Mouse (Mus musculus): ENCODE results near the gene Hs3st3a1. TPM values are rescaled to one million over a fixed set of nuclear protein-coding genes. Genes with fewer than 3 reads are reported as not detected.

Gene Hs3st3a1
- total RNA-seq, 2 experiments from 2014 or later, result 0.18 to 0.36 TPM

DNA sequence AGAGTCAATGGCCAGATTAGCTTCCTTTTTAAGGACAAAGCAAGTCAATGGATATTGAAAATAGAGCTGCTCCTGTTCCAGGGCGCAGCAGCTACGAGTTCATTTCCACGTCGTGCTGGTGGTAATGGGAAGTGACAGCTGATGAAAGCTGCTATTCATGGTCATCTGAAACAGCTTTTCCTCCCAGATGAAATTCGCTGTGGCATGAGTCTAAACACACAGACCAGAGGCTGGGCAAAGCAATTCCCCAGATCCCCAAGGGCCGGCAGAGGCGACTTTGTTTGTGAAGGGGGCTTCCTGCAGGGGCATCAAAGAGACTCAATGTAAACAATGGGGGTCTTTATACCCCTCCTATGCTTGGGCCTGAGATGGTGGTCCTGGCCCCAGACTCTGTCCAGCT, 114.2 kb downstream of the Hs3st3a1 start:
- no peak for DNase-seq (ENCODE audit: low spot score in 2 of 2)

DNA sequence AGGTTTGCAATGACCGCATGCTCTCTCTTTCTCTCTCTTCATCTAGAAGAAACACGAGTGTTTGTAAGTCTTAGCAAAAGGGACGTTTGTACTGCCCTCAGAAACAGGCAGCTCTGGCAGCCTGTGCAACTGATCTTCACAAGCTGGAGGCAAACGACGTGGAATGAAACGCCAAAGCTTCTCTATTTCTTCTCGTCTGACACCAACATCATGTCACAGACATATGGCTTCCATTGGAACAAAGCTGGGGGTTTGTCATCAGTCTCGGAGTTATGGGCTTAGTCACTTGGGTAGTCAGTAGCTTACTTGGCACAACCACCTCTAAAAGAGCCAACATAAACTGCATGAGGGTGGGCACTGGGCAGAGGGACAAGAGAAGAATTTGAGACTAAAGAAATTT, 114.8 kb downstream of the Hs3st3a1 start:
- peak in 1 of 2 experiments; percentile 5 for DNase-seq (ENCODE audit: low spot score in 2 of 2)

DNA sequence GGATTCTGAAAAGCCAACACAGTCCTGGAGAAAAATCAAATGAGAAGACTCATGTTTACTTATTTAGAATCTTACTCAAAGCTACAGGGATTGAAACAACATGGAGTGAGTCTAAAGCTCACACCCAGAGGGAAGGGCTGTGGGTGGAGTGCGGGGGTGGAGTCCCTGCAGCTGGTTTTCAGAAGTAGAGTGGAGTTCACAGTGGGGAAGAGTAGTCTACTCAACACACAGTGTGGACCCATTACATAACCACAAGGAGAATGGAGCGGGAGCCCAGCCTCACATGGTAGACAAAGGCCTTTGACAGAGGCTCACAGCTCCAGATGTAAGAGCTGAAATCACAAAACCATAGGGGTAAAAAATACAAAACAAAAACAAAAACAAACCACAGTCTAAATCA, 123.2 kb downstream of the Hs3st3a1 start:
- no peak for DNase-seq (ENCODE audit: low spot score in 2 of 2)

DNA sequence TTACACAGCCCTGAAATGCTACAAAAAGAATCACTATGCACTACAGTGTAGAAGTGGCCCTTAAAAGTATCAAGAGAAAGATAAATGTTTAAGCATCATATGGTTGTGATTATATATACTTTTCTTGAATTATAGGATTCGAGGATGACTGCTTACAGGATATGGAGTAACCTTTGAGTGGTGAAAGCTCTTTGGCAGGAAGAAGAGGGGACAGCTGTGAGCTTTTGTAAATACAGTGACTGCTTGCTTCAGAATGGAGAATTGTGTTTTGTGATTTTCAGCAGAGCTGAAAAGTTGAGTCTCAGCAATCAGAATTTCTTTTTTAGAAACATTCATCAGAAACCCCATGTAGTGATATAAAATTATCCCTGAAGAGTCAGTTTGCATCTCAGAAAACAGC, 124.3 kb downstream of the Hs3st3a1 start:
- no peak for DNase-seq (ENCODE audit: low spot score in 2 of 2)

DNA sequence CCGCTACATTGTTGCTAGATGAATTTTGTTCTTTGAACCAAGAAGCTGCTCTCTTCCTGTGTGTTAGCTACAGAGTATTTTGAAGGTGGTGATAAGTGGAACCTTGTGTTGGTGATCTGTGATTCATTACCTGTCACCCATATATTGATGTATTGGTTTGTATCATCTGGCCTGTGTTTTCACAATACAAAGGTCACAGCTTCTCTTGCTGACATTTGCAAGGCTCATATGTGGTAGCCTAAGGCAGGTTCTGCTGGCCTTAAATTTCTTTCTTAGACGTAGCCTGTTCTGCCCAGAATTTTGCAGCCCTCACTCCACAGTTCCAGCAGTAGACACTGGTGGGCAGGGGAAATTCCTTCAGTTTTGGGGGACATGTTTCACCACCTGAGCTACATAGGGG, 125.3 kb downstream of the Hs3st3a1 start:
- DNase-seq (ENCODE audit: low spot score in 2 of 2), result no peak

DNA sequence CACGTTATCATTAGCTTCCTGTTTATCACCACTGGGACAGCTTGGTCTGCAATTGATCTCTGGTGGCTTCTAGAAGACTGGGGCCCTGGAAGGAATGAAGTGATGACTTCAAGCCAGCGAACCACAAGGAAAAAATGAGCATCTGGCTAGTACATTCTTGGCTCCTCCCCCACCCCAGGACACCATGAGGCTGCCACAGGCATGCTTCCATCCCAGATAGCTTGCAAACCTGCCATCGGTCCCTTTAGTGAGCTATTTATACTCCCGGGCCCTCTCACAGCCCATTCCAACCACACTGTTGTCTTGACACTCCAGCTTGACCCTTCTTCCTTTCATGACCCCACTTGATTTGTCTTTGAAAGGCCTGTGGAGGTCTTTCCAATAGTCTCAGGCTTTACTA, 127.6 kb downstream of the Hs3st3a1 start:
- no peak for DNase-seq (ENCODE audit: low spot score in 2 of 2)

Other genes starting within 250 kb of the Hs3st3a1 start
- gene F930015N05Rik, start 1.3 kb downstream of the Hs3st3a1 start, total RNA-seq (2021), result not detected

All from layer of hippocampus, postnatal 14 days (tissue).